Mouse (Mus musculus) heart, adult 2 months (tissue): Measurements from ENCODE around the gene Lrrc75b.

Source experiments
- CTCF ChIP-seq: fragments of 200-600 bp; IDR thresholded peaks from 2 replicates; pipeline ENCODE4 v1.8.1; 2022; ENCODE audit warnings: antibody characterized with exemption, mild to moderate bottlenecking, moderate library complexity
- POLR2A ChIP-seq: fragments of 200-500 bp; IDR thresholded peaks from 2 replicates; pipeline ENCODE4 v1.6.1; 2011; ENCODE audit warnings: mild to moderate bottlenecking, low read depth, low read length, control low read depth; ENCODE audit not compliant: insufficient read depth

- TF ChIP-seq CTCF, result no peak
- TF ChIP-seq POLR2A, result no peak
Observed at GRCm38 (mm10) chr10:75600189-75600730, 40.1 kb upstream of the Lrrc75b start.
